In genomic region chr6:90988299-90988625, GRCm38 (mm10) we compare ENCODE assay signal across 8 mouse cellular contexts. TPM values are rescaled to one million over a fixed set of nuclear protein-coding genes. Genes with fewer than 3 reads are reported as not detected.
A peak's percentile ranks its signal among the peaks of the same experiment; 100 is the strongest.
DNase-seq lines count a peak whose midpoint lies in the region; ATAC-seq and TF ChIP-seq lines count a peak whose summit lies in the region.

No protein-coding gene starts in this region.

- H3K27me3 ChIP-seq in kidney, postnatal 0 days (ENCODE audit: insufficient read depth, low read length) = peaks cover 8% of the 10 kb centered on the region; the same call in 1 of the 2 replicates
- peaks cover 46% of the 10 kb centered on the region for H3K27me3 ChIP-seq in embryonic facial prominence, embryonic 10.5 days (replicated peaks; ENCODE audit: low read depth, poor library complexity, severe bottlenecking)
- no peaks in the 10 kb centered on the region for H3K27me3 ChIP-seq in hindbrain, postnatal 0 days (ENCODE audit: insufficient read depth, low read length)
- peaks cover 30% of the 10 kb centered on the region for H3K27me3 ChIP-seq in myocyte (ENCODE audit: control insufficient read depth, insufficient read depth, insufficient read length)

- peak overlapping the region; percentile 78 for H3K4me2 ChIP-seq in kidney, postnatal 0 days (ENCODE audit: low read length)
- peak overlapping the region; percentile 93 for H3K4me2 ChIP-seq in hindbrain, postnatal 0 days (ENCODE audit: low read depth, low read length)
- H3K4me2 ChIP-seq in myocyte (ENCODE audit: low read depth) = peak overlapping the region; percentile 45

- no peak overlapping the region for H3K27ac ChIP-seq in kidney, postnatal 0 days
- peak overlapping the region; percentile 78 for H3K27ac ChIP-seq in embryonic facial prominence, embryonic 10.5 days (replicated peaks)
- H3K27ac ChIP-seq in hindbrain, postnatal 0 days = peak overlapping the region; percentile 45; the same call in 1 of the 2 replicates

- H3K9ac ChIP-seq in kidney, postnatal 0 days (ENCODE audit: low read depth, low read length) = peak overlapping the region; percentile 67
- peak overlapping the region; percentile 73 for H3K9ac ChIP-seq in hindbrain, postnatal 0 days (replicated peaks; ENCODE audit: low read length)

- TF ChIP-seq CTCF in kidney, postnatal 0 days (IDR thresholded peaks at IDR 0.05; ENCODE audit: low read depth) = no peak
- no peak for TF ChIP-seq CTCF in hindbrain, postnatal 0 days (IDR thresholded peaks at IDR 0.05; ENCODE audit: low read depth)

- peak overlapping the region; percentile 56 for H3K4me3 ChIP-seq in kidney, postnatal 0 days (replicated peaks; ENCODE audit: low read depth, low read length)
- H3K4me3 ChIP-seq in embryonic facial prominence, embryonic 10.5 days = peak overlapping the region; percentile 74
- peak overlapping the region; percentile 68 for H3K4me3 ChIP-seq in hindbrain, postnatal 0 days (ENCODE audit: low read length)
- no peak overlapping the region for H3K4me3 ChIP-seq in myocyte

- TF ChIP-seq POLR2A in myocyte (IDR thresholded peaks at IDR 0.05; ENCODE audit: insufficient read length, low read depth) = no peak

- H3K36me3 ChIP-seq in kidney, postnatal 0 days (ENCODE audit: insufficient read depth, low read length) = no peaks in the 10 kb centered on the region
- H3K36me3 ChIP-seq in embryonic facial prominence, embryonic 10.5 days (replicated peaks) = no peaks in the 10 kb centered on the region
- H3K36me3 ChIP-seq in hindbrain, postnatal 0 days (ENCODE audit: insufficient read depth, low read length) = no peaks in the 10 kb centered on the region
- no peaks in the 10 kb centered on the region for H3K36me3 ChIP-seq in myocyte (ENCODE audit: control insufficient read depth, insufficient read depth)

- peak overlapping the region; percentile 3 for H3ac ChIP-seq in myocyte (ENCODE audit: control insufficient read depth, insufficient read length)

- DNase-seq in kidney, postnatal 0 days (ENCODE audit: low spot score) = no peak
- DNase-seq in kidney, adult 8-10 months = no peak
- DNase-seq in embryonic facial prominence, embryonic 10.5 days (ENCODE audit: low spot score) = no peak
- no peak for DNase-seq in hindbrain, postnatal 0 days (ENCODE audit: low spot score)
- no peak for DNase-seq in cerebellum, adult 11-12 months
- DNase-seq in retina, embryonic 14.5 days (ENCODE audit: low spot score) = no peak
- DNase-seq in gastrocnemius, adult 8-10 months (ENCODE audit: low spot score in 2 of 2) = no peak

- under 1% methylated on average over 32 of the region's 59 CpGs for WGBS in kidney, postnatal 0 days
- WGBS in embryonic facial prominence, embryonic 10.5 days = 9% methylated on average over 59 of the region's 59 CpGs
- 4% methylated on average over 31 of the region's 59 CpGs for WGBS in hindbrain, postnatal 0 days

- H3K79me2 ChIP-seq in myocyte (ENCODE audit: control insufficient read depth, insufficient read depth) = no peaks in the 10 kb centered on the region

- peak; percentile 15 for ATAC-seq in kidney, postnatal 0 days (replicated peaks; ENCODE audit: low FRiP score, low read depth)
- ATAC-seq in hindbrain, postnatal 0 days = peak; percentile 10; the same call in 1 of the 2 replicates

- H3K9me3 ChIP-seq in kidney, postnatal 0 days (replicated peaks; ENCODE audit: low read length) = no peaks in the 10 kb centered on the region
- H3K9me3 ChIP-seq in embryonic facial prominence, embryonic 10.5 days = peaks cover under 1% of the 10 kb centered on the region; the same call in 1 of the 2 replicates
- no peaks in the 10 kb centered on the region for H3K9me3 ChIP-seq in hindbrain, postnatal 0 days (ENCODE audit: low read length)

- peaks cover 7% of the 10 kb centered on the region; the same call in 1 of the 2 replicates for H3K4me1 ChIP-seq in kidney, postnatal 0 days (replicated peaks; ENCODE audit: insufficient read depth, low read length)
- H3K4me1 ChIP-seq in embryonic facial prominence, embryonic 10.5 days = peaks cover 40% of the 10 kb centered on the region
- peaks cover 7% of the 10 kb centered on the region for H3K4me1 ChIP-seq in hindbrain, postnatal 0 days (ENCODE audit: insufficient read depth, low read length)

TF ChIP-seq in myocyte, 11 proteins besides CTCF, POLR2A, EP300 and RAD21:
- TF ChIP-seq E2F4 (IDR thresholded peaks at IDR 0.05; ENCODE audit: insufficient read depth) = no peak
- no peak for TF ChIP-seq TCF3 (IDR thresholded peaks at IDR 0.05; ENCODE audit: insufficient read length, low read depth)
- no peak for TF ChIP-seq TCF12 (IDR thresholded peaks at IDR 0.05; ENCODE audit: insufficient read depth, poor library complexity, severe bottlenecking)
- TF ChIP-seq MYOD1 (IDR thresholded peaks at IDR 0.05; ENCODE audit: control insufficient read depth in 1 of 3, insufficient read length in 2 of 3, low read depth in 2 of 3) = no peak
- no peak for TF ChIP-seq CEBPB (IDR thresholded peaks at IDR 0.05; ENCODE audit: insufficient read depth, poor library complexity, severe bottlenecking)
- no peak for TF ChIP-seq POLR2AphosphoS2 (IDR thresholded peaks at IDR 0.05; ENCODE audit: insufficient read length, low read depth)
- no peak for TF ChIP-seq MYOG (IDR thresholded peaks at IDR 0.05; ENCODE audit: control insufficient read depth in 1 of 3, insufficient read depth in 1 of 3, insufficient read length in 2 of 3, low read depth in 2 of 3)

RNA-seq across cellular contexts. Expression of gene Iqsec1, which starts 0.2 kb away (rescaled TPM):
- 12.3 and 14.0 TPM in 2 replicates for polyA plus RNA-seq in kidney, postnatal 0 days (2015; fragmentation: Nextera tagmentation; extraction: Ambion mirVana)
- 6.6 and 8.0 TPM in 2 replicates for polyA plus RNA-seq in embryonic facial prominence, embryonic 10.5 days (2016; fragmentation: Nextera tagmentation; extraction: Ambion mirVana)
- 175 and 179 TPM in 2 replicates for total RNA-seq in hindbrain, postnatal 0 days (2014; rRNA removed)
- polyA plus RNA-seq in hindbrain, postnatal 0 days (2015; fragmentation: Nextera tagmentation; extraction: Ambion mirVana) = 29.0 and 29.3 TPM in 2 replicates
- 43.4 TPM for polyA plus RNA-seq in myocyte (2012; fragmentation: generic; extraction: Trizol)
- 100 to 1,000 TPM; 103 to 120 (median 106) TPM for total RNA-seq in gastrocnemius, adult 8-10 months (2022)
